Mouse (Mus musculus): Measurements from ENCODE around the gene Mettl21e. TPM values are rescaled to one million over a fixed set of nuclear protein-coding genes. Genes with fewer than 3 reads are reported as not detected.

The Mettl21e gene
- not detected for polyA plus RNA-seq (2017; shearing (Covaris generic))

GRCm38 (mm10) chr1:44218876-44219275, at the start of gene Mettl21e:
Gene Mettl21e, minus strand, starts transcription at chr1:44218961.

Other genes starting within 250 kb of the Mettl21e start
- gene Mettl21c, start 198.9 kb downstream of the Mettl21e start, polyA plus RNA-seq (2017; shearing (Covaris generic)): 1 to 10 TPM in 1 of 2 experiments, under 1 TPM in 1; 0.48 to 1.2 TPM
- under 1 TPM; 0.20 to 0.70 TPM for gene Gm8251, start 157.0 kb downstream of the Mettl21e start, polyA plus RNA-seq (2017; shearing (Covaris generic))
- gene Tex30, start 116.5 kb downstream of the Mettl21e start, polyA plus RNA-seq (2017; shearing (Covaris generic)): 10 to 100 TPM; 39.1 to 48.6 TPM
- gene Kdelc1, start 100.2 kb downstream of the Mettl21e start, polyA plus RNA-seq (2017; shearing (Covaris generic)): 10 to 100 TPM; 10.7 to 14.9 TPM
- 10 to 100 TPM; 11.8 to 13.4 TPM for gene Bivm, start 100.0 kb downstream of the Mettl21e start, polyA plus RNA-seq (2017; shearing (Covaris generic))
- 10 to 100 TPM; 18.9 to 23.6 TPM for gene Ercc5, start 71.2 kb downstream of the Mettl21e start, polyA plus RNA-seq (2017; shearing (Covaris generic))

Measured in inflammation-experienced regulatory T-cells (primary cell).